Mouse (Mus musculus): ENCODE results near the gene Dab1. TPM values are rescaled to one million over a fixed set of nuclear protein-coding genes. Genes with fewer than 3 reads are reported as not detected.

The Dab1 gene
- polyA plus RNA-seq, 1 experiment from 2014 or later = 24.1 TPM

DNA sequence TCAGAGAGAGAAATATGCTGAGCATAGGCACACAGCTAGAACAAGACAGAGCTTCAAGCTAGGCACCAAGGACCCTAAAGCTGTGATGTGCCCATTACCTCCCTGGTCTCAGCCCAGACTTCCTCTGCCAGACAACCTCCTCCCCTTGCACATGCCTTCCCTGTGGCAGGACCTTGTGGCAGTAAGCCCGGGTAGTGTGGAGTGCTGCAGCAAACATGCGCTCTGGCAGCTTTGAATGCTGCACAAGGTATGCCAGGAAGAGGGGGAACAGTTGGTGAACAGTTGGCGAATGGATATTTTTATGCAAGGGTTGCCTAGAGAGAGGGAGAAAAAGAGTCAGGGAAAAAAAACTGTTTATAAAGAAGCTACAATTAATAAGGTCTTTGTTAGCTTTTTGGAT is 262.5 kb downstream of the Dab1 start:
- Histone ChIP-seq H3K4me1 (replicated peaks; ENCODE audit: control insufficient read depth, insufficient read depth, low read length) (no peaks in the 10 kb centered on the region), H3K27me3 (replicated peaks; ENCODE audit: control insufficient read depth, insufficient read depth, low read length) (no peaks in the 10 kb centered on the region), H3K27ac (ENCODE audit: low read depth) (no peak overlapping the region), H3K4me2 (ENCODE audit: low read length) (no peak overlapping the region), H3K9me3 (ENCODE audit: control insufficient read depth, low read length) (no peaks in the 10 kb centered on the region), H3K4me3 (ENCODE audit: low read depth, low read length) (no peak overlapping the region), H3K9ac (ENCODE audit: low read length) (no peak overlapping the region), H3K36me3 (ENCODE audit: control insufficient read depth, insufficient read depth, low read length) (no peaks in the 10 kb centered on the region)
- 40% methylated on average over 3 of the region's 3 CpGs for WGBS
- DNase-seq (ENCODE audit: low spot score) (no peak), ATAC-seq (replicated peaks; ENCODE audit: low FRiP score, low TSS enrichment, low read depth) (no peak)

GRCm38 (mm10) chr4:103888086-103888485 is 268.9 kb downstream of the Dab1 start:
- Histone ChIP-seq H3K4me3 (ENCODE audit: low read depth, low read length) (no peak overlapping the region), H3K27me3 (replicated peaks; ENCODE audit: control insufficient read depth, insufficient read depth, low read length) (no peaks in the 10 kb centered on the region), H3K4me2 (ENCODE audit: low read length) (no peak overlapping the region), H3K27ac (ENCODE audit: low read depth) (no peak overlapping the region), H3K9me3 (ENCODE audit: control insufficient read depth, low read length) (no peaks in the 10 kb centered on the region), H3K36me3 (ENCODE audit: control insufficient read depth, insufficient read depth, low read length) (no peaks in the 10 kb centered on the region), H3K9ac (ENCODE audit: low read length) (no peak overlapping the region), H3K4me1 (replicated peaks; ENCODE audit: control insufficient read depth, insufficient read depth, low read length) (no peaks in the 10 kb centered on the region)
- no peak for DNase-seq (ENCODE audit: low spot score)
- no peak for ATAC-seq (replicated peaks; ENCODE audit: low FRiP score, low TSS enrichment, low read depth)
- 84% methylated on average over 2 of the region's 2 CpGs for WGBS

DNA sequence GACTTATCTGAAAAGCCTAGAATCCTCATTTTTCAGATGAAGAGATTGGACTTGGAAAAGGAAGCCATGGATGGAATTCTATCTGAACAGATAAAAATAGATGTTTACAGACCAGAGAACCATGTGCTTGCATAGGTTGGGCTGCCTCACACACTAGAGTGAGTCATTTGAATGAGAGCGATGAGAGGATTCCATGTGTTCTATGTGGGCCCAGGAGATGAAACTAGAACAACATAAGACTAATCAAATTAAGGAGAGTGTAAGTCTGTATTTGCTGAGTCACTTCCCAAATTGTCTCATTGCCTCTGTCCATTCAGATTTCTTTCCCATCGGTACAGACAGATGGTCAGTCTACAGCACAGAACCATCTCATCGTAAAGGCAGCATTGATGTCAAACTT is 270.0 kb downstream of the Dab1 start:
- no peak for DNase-seq (ENCODE audit: low spot score)
- Histone ChIP-seq H3K27ac (ENCODE audit: low read depth) (no peak overlapping the region), H3K4me3 (ENCODE audit: low read depth, low read length) (no peak overlapping the region), H3K9ac (ENCODE audit: low read length) (no peak overlapping the region), H3K27me3 (replicated peaks; ENCODE audit: control insufficient read depth, insufficient read depth, low read length) (no peaks in the 10 kb centered on the region), H3K9me3 (ENCODE audit: control insufficient read depth, low read length) (no peaks in the 10 kb centered on the region), H3K4me1 (replicated peaks; ENCODE audit: control insufficient read depth, insufficient read depth, low read length) (no peaks in the 10 kb centered on the region), H3K4me2 (ENCODE audit: low read length) (no peak overlapping the region), H3K36me3 (ENCODE audit: control insufficient read depth, insufficient read depth, low read length) (no peaks in the 10 kb centered on the region)
- 92% methylated on average over 3 of the region's 3 CpGs for WGBS
- ATAC-seq (replicated peaks; ENCODE audit: low FRiP score, low TSS enrichment, low read depth) = no peak

DNA sequence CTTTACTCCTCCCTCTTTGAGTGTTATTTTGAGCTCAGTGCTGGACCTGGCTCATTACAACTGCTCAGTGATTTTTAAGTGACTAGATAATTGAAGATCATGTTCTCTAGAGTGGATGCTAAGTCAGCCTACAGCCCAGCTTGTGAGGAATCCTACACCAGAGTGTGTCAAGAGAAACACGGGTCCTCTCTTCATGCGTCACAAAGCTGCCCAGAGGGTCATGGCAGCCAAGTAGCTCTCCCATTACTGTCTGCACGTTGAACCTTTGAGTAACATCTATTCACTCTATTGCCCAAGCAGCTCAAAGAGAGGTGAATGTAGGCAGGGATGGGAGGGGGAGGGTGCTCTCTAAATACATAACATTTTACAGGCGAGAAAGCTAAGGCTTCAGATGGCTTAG is 277.6 kb downstream of the Dab1 start:
- DNase-seq (ENCODE audit: low spot score) (no peak), ATAC-seq (replicated peaks; ENCODE audit: low FRiP score, low TSS enrichment, low read depth) (no peak)
- Histone ChIP-seq H3K4me3 (ENCODE audit: low read depth, low read length) (no peak overlapping the region), H3K27me3 (replicated peaks; ENCODE audit: control insufficient read depth, insufficient read depth, low read length) (no peaks in the 10 kb centered on the region), H3K4me1 (replicated peaks; ENCODE audit: control insufficient read depth, insufficient read depth, low read length) (no peaks in the 10 kb centered on the region), H3K4me2 (ENCODE audit: low read length) (no peak overlapping the region), H3K9ac (ENCODE audit: low read length) (no peak overlapping the region), H3K27ac (ENCODE audit: low read depth) (no peak overlapping the region), H3K9me3 (ENCODE audit: control insufficient read depth, low read length) (no peaks in the 10 kb centered on the region), H3K36me3 (ENCODE audit: control insufficient read depth, insufficient read depth, low read length) (no peaks in the 10 kb centered on the region)
- WGBS = 77% methylated on average over 4 of the region's 4 CpGs

DNA sequence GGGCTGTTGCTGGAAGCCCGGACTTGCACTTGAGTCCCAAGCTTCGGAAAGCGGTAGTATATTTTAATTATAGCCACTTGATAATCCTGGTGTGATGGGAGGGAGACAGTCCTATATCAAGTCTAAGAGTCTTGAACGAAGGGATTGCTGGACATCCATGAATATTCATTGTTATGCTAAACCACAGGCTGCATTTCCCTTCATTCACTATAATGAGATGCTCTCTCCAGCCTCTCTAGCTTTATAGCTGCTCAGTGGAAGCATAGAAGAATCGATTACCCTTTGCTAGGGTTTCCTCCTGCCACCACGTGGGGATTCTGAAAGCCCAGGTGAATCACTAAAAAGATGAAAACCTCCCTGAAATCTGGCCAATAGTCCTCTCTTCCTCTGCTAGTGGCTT is 278.5 kb downstream of the Dab1 start:
- Histone ChIP-seq H3K4me2 (ENCODE audit: low read length) (no peak overlapping the region), H3K9me3 (ENCODE audit: control insufficient read depth, low read length) (no peaks in the 10 kb centered on the region), H3K4me3 (ENCODE audit: low read depth, low read length) (no peak overlapping the region), H3K9ac (ENCODE audit: low read length) (no peak overlapping the region), H3K4me1 (replicated peaks; ENCODE audit: control insufficient read depth, insufficient read depth, low read length) (no peaks in the 10 kb centered on the region), H3K27ac (ENCODE audit: low read depth) (no peak overlapping the region), H3K36me3 (ENCODE audit: control insufficient read depth, insufficient read depth, low read length) (no peaks in the 10 kb centered on the region), H3K27me3 (replicated peaks; ENCODE audit: control insufficient read depth, insufficient read depth, low read length) (no peaks in the 10 kb centered on the region)
- DNase-seq (ENCODE audit: low spot score) (no peak), ATAC-seq (replicated peaks; ENCODE audit: low FRiP score, low TSS enrichment, low read depth) (no peak)
- 74% methylated on average over 6 of the region's 6 CpGs for WGBS

GRCm38 (mm10) chr4:103911441-103911840 is 292.3 kb downstream of the Dab1 start:
- DNase-seq (ENCODE audit: low spot score) (no peak), ATAC-seq (replicated peaks; ENCODE audit: low FRiP score, low TSS enrichment, low read depth) (no peak)
- Histone ChIP-seq H3K4me2 (ENCODE audit: low read length) (no peak overlapping the region), H3K9me3 (ENCODE audit: control insufficient read depth, low read length) (no peaks in the 10 kb centered on the region), H3K36me3 (ENCODE audit: control insufficient read depth, insufficient read depth, low read length) (no peaks in the 10 kb centered on the region), H3K4me1 (replicated peaks; ENCODE audit: control insufficient read depth, insufficient read depth, low read length) (no peaks in the 10 kb centered on the region), H3K27ac (ENCODE audit: low read depth) (no peak overlapping the region), H3K9ac (ENCODE audit: low read length) (no peak overlapping the region), H3K4me3 (ENCODE audit: low read depth, low read length) (no peak overlapping the region), H3K27me3 (replicated peaks; ENCODE audit: control insufficient read depth, insufficient read depth, low read length) (no peaks in the 10 kb centered on the region)
- 64% methylated on average over 4 of the region's 4 CpGs for WGBS

DNA sequence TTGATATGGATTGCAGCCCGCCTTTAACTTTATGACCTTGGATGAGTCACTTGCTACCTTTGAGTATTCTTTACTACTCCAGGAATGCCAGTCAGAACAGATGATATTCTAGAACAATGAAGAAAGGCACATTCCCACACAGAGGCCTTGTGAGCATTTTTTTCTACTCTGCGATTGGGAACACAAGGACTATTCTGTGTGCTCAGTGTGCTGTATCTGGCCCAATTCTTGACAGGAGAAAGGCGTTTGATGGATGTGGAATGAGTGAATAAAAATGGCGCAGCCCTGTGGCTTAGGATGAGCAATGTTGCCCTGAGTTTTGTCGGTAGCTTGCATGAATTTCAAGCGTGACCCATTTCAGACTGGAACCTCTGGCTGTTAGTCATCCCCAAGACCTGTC is 292.9 kb downstream of the Dab1 start:
- Histone ChIP-seq H3K4me3 (ENCODE audit: low read depth, low read length) (no peak overlapping the region), H3K4me2 (ENCODE audit: low read length) (no peak overlapping the region), H3K27me3 (replicated peaks; ENCODE audit: control insufficient read depth, insufficient read depth, low read length) (no peaks in the 10 kb centered on the region), H3K36me3 (ENCODE audit: control insufficient read depth, insufficient read depth, low read length) (no peaks in the 10 kb centered on the region), H3K4me1 (replicated peaks; ENCODE audit: control insufficient read depth, insufficient read depth, low read length) (no peaks in the 10 kb centered on the region), H3K27ac (ENCODE audit: low read depth) (no peak overlapping the region), H3K9ac (ENCODE audit: low read length) (no peak overlapping the region), H3K9me3 (ENCODE audit: control insufficient read depth, low read length) (no peaks in the 10 kb centered on the region)
- ATAC-seq (replicated peaks; ENCODE audit: low FRiP score, low TSS enrichment, low read depth) = no peak
- WGBS = 87% methylated on average over 6 of the region's 6 CpGs
- no peak for DNase-seq (ENCODE audit: low spot score)

- 70% methylated on average over 3 of the region's 3 CpGs for WGBS
- no peak overlapping the region for H3K27ac ChIP-seq (ENCODE audit: low read depth)
Measured at GRCm38 (mm10) chr4:103922431-103922931, 303.3 kb downstream of the Dab1 start.

GRCm38 (mm10) chr4:103926682-103927081 is 307.5 kb downstream of the Dab1 start:
- DNase-seq (ENCODE audit: low spot score) (no peak), ATAC-seq (replicated peaks; ENCODE audit: low FRiP score, low TSS enrichment, low read depth) (no peak)
- no peak overlapping the region for H3K27ac ChIP-seq (ENCODE audit: low read depth)
- no peaks in the 10 kb centered on the region for H3K9me3 ChIP-seq (ENCODE audit: control insufficient read depth, low read length)
- WGBS = 32% methylated on average over 5 of the region's 5 CpGs
- H3K9ac ChIP-seq (ENCODE audit: low read length) = no peak overlapping the region
- H3K4me2 ChIP-seq (ENCODE audit: low read length) = no peak overlapping the region
- H3K36me3 ChIP-seq (ENCODE audit: control insufficient read depth, insufficient read depth, low read length) = no peaks in the 10 kb centered on the region
- 0 out of 2 replicates have a peak, but pooled peaks cover 2% of the 10 kb centered on the region for H3K4me1 ChIP-seq (replicated peaks; ENCODE audit: control insufficient read depth, insufficient read depth, low read length)
- H3K27me3 ChIP-seq (replicated peaks; ENCODE audit: control insufficient read depth, insufficient read depth, low read length) = no peaks in the 10 kb centered on the region
- H3K4me3 ChIP-seq (ENCODE audit: low read depth, low read length) = no peak overlapping the region

More at GRCm38 (mm10) chr4:103922431-103922931, 303.3 kb downstream of the Dab1 start:
- 0 out of 2 replicates have a peak, but pooled peaks cover 2% of the 10 kb centered on the region for H3K4me1 ChIP-seq (replicated peaks; ENCODE audit: control insufficient read depth, insufficient read depth, low read length)
- no peak for DNase-seq (ENCODE audit: low spot score)
- H3K27me3 ChIP-seq (replicated peaks; ENCODE audit: control insufficient read depth, insufficient read depth, low read length) = no peaks in the 10 kb centered on the region
- H3K9me3 ChIP-seq (ENCODE audit: control insufficient read depth, low read length) = no peaks in the 10 kb centered on the region
- no peak overlapping the region for H3K4me2 ChIP-seq (ENCODE audit: low read length)
- ATAC-seq (replicated peaks; ENCODE audit: low FRiP score, low TSS enrichment, low read depth) = no peak
- no peak overlapping the region for H3K9ac ChIP-seq (ENCODE audit: low read length)
- no peak overlapping the region for H3K4me3 ChIP-seq (ENCODE audit: low read depth, low read length)
- no peaks in the 10 kb centered on the region for H3K36me3 ChIP-seq (ENCODE audit: control insufficient read depth, insufficient read depth, low read length)

Data from intestine, embryonic 14.5 days (tissue).